Mouse (Mus musculus): ENCODE data around the gene St6galnac4.

- no peak for TF ChIP-seq EP300 (IDR thresholded peaks at IDR 0.05; ENCODE audit: insufficient read depth, low read depth, low read length)
- no peak for TF ChIP-seq POLR2A (IDR thresholded peaks at IDR 0.05; ENCODE audit: insufficient read depth, low read length)
These were observed 45.0 kb downstream of the St6galnac4 start for GRCm38 (mm10) chr2:32631737-32632394.
